Mouse (Mus musculus): ENCODE data around the gene Wsb2. TPM values are rescaled to one million over a fixed set of nuclear protein-coding genes. Genes with fewer than 3 reads are reported as not detected.

Wsb2 gene
- polyA plus RNA-seq, 1 experiment from 2014 or later = 67.6 TPM

GRCm38 (mm10) chr5:117417442-117417841 is 60.3 kb downstream of the Wsb2 start:
- ATAC-seq (ENCODE audit: insufficient number of reproducible peaks, insufficient read depth, low FRiP score, low TSS enrichment) = no peak
- no peak overlapping the region for H3K4me3 ChIP-seq
- no peak overlapping the region for H3K9ac ChIP-seq
- no peaks in the 10 kb centered on the region for H3K36me3 ChIP-seq
- no peak overlapping the region for H3K4me2 ChIP-seq (replicated peaks)
- H3K4me1 ChIP-seq = peaks cover 7% of the 10 kb centered on the region
- no peak overlapping the region for H3K27ac ChIP-seq
- 81% methylated on average over 2 of the region's 2 CpGs for WGBS
- no peaks in the 10 kb centered on the region for H3K9me3 ChIP-seq
- peaks cover 49% of the 10 kb centered on the region for H3K27me3 ChIP-seq

Other genes starting within 250 kb of the Wsb2 start
- 108 and 113 TPM in 2 replicates for gene Suds3, start 241.2 kb upstream of the Wsb2 start, polyA plus RNA-seq (2016; fragmentation: Nextera tagmentation; extraction: Ambion mirVana)
- gene Taok3, start 237.2 kb upstream of the Wsb2 start, polyA plus RNA-seq (2016; fragmentation: Nextera tagmentation; extraction: Ambion mirVana) = 12.1 and 14.7 TPM in 2 replicates
- gene Pebp1, start 69.7 kb upstream of the Wsb2 start, polyA plus RNA-seq (2016; fragmentation: Nextera tagmentation; extraction: Ambion mirVana) = 767 and 781 TPM in 2 replicates
- 5.4 and 6.7 TPM in 2 replicates for gene Vsig10, start 38.2 kb upstream of the Wsb2 start, polyA plus RNA-seq (2016; fragmentation: Nextera tagmentation; extraction: Ambion mirVana)
- 93.2 and 98.2 TPM in 2 replicates for gene Rfc5, start 31.7 kb downstream of the Wsb2 start, polyA plus RNA-seq (2016; fragmentation: Nextera tagmentation; extraction: Ambion mirVana)
- 0.41 and 0.68 TPM in 2 replicates for gene Ksr2, start 56.7 kb downstream of the Wsb2 start, polyA plus RNA-seq (2016; fragmentation: Nextera tagmentation; extraction: Ambion mirVana)